Mouse (Mus musculus) limb, embryonic 15.5 days (tissue): Measurements from ENCODE around the gene Nrp2. TPM values are rescaled to one million over a fixed set of nuclear protein-coding genes. Genes with fewer than 3 reads are reported as not detected.

ENCODE experiments used
- ATAC-seq: fragments of 200-750 bp; cut with Nextera tagmentation; 2 replicates; pipeline ENCODE4 v1.8.0; 2017; ENCODE audit warnings: low read depth, moderate TSS enrichment; ENCODE audit not compliant: insufficient number of reproducible peaks, low FRiP score, low TSS enrichment
- H3K27ac ChIP-seq: fragments of 300-500 bp; sonication (generic); 2 replicates; pipeline ENCODE4 v1.5.1; 2015; ENCODE audit warnings: moderate library complexity, mild to moderate bottlenecking, inconsistent platforms
- H3K27me3 ChIP-seq: fragments of 300-500 bp; sonication (generic); 2 replicates; pipeline ENCODE4 v1.6.1; 2015; ENCODE audit warnings: inconsistent platforms
- H3K36me3 ChIP-seq: fragments of 300-500 bp; sonication (generic); 2 replicates; pipeline ENCODE4 v1.6.1; 2015; ENCODE audit warnings: inconsistent platforms
- H3K4me1 ChIP-seq: fragments of 300-500 bp; sonication (generic); 2 replicates; pipeline ENCODE4 v1.6.1; 2015; ENCODE audit warnings: inconsistent platforms
- H3K4me2 ChIP-seq: fragments of 300-500 bp; sonication (generic); 2 replicates; pipeline ENCODE4 v1.6.1; 2015; ENCODE audit warnings: mild to moderate bottlenecking, inconsistent platforms
- H3K4me3 ChIP-seq: fragments of 300-500 bp; sonication (generic); 2 replicates; pipeline ENCODE4 v1.5.1; 2015; ENCODE audit warnings: mild to moderate bottlenecking, inconsistent platforms
- H3K9ac ChIP-seq: fragments of 300-500 bp; sonication (generic); 2 replicates; pipeline ENCODE4 v1.6.1; 2015; ENCODE audit warnings: inconsistent platforms
- H3K9me3 ChIP-seq: fragments of 300-500 bp; sonication (generic); 2 replicates; pipeline ENCODE4 v1.6.1; 2016; ENCODE audit warnings: inconsistent platforms
- WGBS: fragments of 180-500 bp; shearing (Covaris S2); methylation state at CpG from one replicate; pipeline ENCODE4 v1.1.7; 2015; 5-methylcytosine and 5-hydroxymethylcytosine counted together
- polyA plus RNA-seq: library from polyadenylated mRNA; unstranded; fragments of >200 nt; fragmentation: Nextera tagmentation; extraction: Ambion mirVana; gene quantifications from 2 replicates; pipeline ENCODE4 v1.2.1, GENCODE M21; 2015

Gene Nrp2
- polyA plus RNA-seq, 1 experiment from 2014 or later = 33.6 TPM

- Histone ChIP-seq H3K9me3 (no peaks in the 10 kb centered on the region), H3K27ac (no peak overlapping the region), H3K36me3 (no peaks in the 10 kb centered on the region), H3K4me1 (peaks cover 6% of the 10 kb centered on the region), H3K9ac (no peak overlapping the region), H3K27me3 (no peaks in the 10 kb centered on the region), H3K4me2 (no peak overlapping the region), H3K4me3 (no peak overlapping the region)
- WGBS = 81% methylated on average over 6 of the region's 6 CpGs
- no peak for ATAC-seq
These were observed 11.9 kb upstream of the Nrp2 start for GRCm38 (mm10) chr1:62691175-62691574.

- Histone ChIP-seq H3K4me3 (no peak overlapping the region), H3K4me1 (peaks cover 19% of the 10 kb centered on the region), H3K27me3 (peaks cover 7% of the 10 kb centered on the region; the same call in 1 of the 2 replicates), H3K27ac (peak overlapping the region; percentile 7; the same call in 1 of the 2 replicates), H3K36me3 (no peaks in the 10 kb centered on the region), H3K9ac (no peak overlapping the region), H3K4me2 (peak overlapping the region; percentile 30), H3K9me3 (no peaks in the 10 kb centered on the region)
- WGBS = 28% methylated on average over 6 of the region's 6 CpGs
- no peak for ATAC-seq
These were observed 6.6 kb upstream of the Nrp2 start for GRCm38 (mm10) chr1:62696312-62696982.

DNA sequence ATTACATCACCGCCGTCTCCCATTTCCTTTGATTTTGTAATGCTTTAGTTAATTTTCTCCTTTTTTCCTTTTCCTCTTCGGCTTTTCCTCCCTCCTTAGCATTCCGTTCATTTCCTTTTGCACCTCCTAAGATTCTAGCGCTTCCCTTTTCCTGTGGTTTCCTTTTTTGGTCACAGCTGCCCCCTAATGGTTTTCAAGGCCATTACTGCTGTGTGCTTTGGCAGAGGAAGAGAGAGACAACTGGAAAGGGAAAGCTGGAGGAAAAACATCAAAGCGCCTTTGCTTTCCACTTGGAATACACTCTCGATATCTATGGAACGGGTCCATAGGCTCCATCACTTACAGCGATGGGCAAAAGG, 6.1 kb upstream of the Nrp2 start:
- WGBS = 10% methylated on average over 9 of the region's 9 CpGs
- Histone ChIP-seq H3K9me3 (no peaks in the 10 kb centered on the region), H3K4me3 (no peak overlapping the region), H3K27me3 (peaks cover 12% of the 10 kb centered on the region; the same call in 1 of the 2 replicates), H3K4me1 (peaks cover 19% of the 10 kb centered on the region), H3K27ac (no peak overlapping the region), H3K4me2 (peak overlapping the region; percentile 30), H3K36me3 (no peaks in the 10 kb centered on the region), H3K9ac (no peak overlapping the region)
- ATAC-seq = no peak

DNA sequence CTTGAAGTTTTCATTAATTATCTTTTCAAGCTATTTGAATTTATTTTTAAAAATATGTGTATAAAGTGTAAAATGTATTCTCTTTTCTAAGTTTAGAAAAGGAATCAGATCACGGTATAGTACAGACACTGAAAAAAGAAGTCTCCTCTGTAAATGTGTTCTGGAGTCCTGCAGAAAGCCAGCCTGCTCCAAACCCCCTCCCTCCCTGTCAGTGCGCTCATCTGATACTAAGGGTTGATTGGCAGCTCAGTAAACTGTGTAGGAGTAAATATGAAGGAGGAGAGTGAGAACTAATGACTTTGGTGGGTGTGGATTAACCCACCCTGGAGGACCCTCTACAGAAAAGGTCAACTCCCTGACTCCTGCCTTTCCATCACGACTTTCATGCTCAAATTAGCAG, 5.7 kb upstream of the Nrp2 start:
- Histone ChIP-seq H3K27ac (no peak overlapping the region), H3K4me3 (no peak overlapping the region), H3K4me1 (peaks cover 20% of the 10 kb centered on the region), H3K4me2 (no peak overlapping the region), H3K27me3 (peaks cover 15% of the 10 kb centered on the region; the same call in 1 of the 2 replicates), H3K9me3 (no peaks in the 10 kb centered on the region), H3K9ac (no peak overlapping the region), H3K36me3 (no peaks in the 10 kb centered on the region)
- ATAC-seq = no peak
- WGBS = 50% methylated on average over 3 of the region's 3 CpGs

- no peak for ATAC-seq
- no peak overlapping the region for H3K27ac ChIP-seq
- no peak overlapping the region for H3K4me3 ChIP-seq
- peaks cover 30% of the 10 kb centered on the region for H3K4me1 ChIP-seq
- peaks cover 22% of the 10 kb centered on the region; the same call in 1 of the 2 replicates for H3K27me3 ChIP-seq
- H3K4me2 ChIP-seq = no peak overlapping the region
- H3K9ac ChIP-seq = no peak overlapping the region
- 83% methylated on average over 4 of the region's 4 CpGs for WGBS
- no peaks in the 10 kb centered on the region for H3K9me3 ChIP-seq
- H3K36me3 ChIP-seq = no peaks in the 10 kb centered on the region
These were observed 3.3 kb upstream of the Nrp2 start for GRCm38 (mm10) chr1:62699801-62700200.

DNA sequence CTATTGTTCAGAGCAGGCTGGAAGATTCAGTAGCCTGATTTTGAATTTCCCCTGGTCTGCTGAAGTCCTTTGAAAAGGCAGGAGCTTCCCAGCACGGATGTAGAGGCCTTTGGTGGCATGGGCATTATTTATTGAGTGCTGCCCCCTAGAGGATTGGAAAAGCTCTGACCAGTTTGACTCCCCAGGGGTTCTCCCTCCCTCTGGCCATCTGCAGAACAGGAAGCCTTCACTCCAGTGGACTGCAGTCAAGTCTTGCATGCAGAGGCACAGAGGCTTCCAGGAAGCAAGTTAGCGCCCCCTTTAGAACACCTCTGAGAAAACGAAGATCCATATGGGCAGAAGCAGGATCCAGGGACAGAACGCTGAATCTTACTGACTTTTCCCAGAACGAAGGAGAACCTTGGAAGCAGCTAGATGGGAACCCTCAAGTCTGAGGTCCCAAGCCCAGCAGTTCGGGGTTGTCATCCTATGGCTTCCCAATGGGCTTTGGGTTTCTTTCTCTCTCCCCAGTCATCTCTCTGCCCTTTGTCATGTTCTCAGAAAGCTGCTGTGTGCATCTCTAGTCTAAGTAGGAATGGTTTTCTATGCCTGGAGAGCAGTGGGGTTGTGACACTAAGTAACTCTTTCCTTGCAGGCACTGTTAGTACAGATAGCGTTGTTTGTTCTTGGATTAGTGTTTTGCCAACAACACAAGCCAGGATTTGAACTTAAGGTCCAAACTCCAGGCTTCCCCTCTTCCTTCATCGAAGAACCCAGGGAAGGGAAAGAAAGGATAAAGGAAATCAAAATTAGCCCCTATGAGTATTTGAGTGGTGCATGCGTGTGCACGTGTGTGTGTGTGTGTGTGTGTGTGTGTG, 1.8 kb upstream of the Nrp2 start:
- Histone ChIP-seq H3K4me1 (peaks cover 39% of the 10 kb centered on the region), H3K27ac (no peak overlapping the region), H3K4me2 (no peak overlapping the region), H3K9me3 (no peaks in the 10 kb centered on the region), H3K9ac (no peak overlapping the region), H3K36me3 (no peaks in the 10 kb centered on the region), H3K4me3 (no peak overlapping the region), H3K27me3 (peaks cover 29% of the 10 kb centered on the region)
- no peak for ATAC-seq
- 28% methylated on average over 10 of the region's 10 CpGs for WGBS

GRCm38 (mm10) chr1:62702743-62703142, 342 bp upstream of the Nrp2 start:
- no peak for ATAC-seq
- peaks cover 29% of the 10 kb centered on the region for H3K27me3 ChIP-seq
- under 1% methylated on average over 23 of the region's 25 CpGs for WGBS
- peak overlapping the region; percentile 86 for H3K27ac ChIP-seq
- peak overlapping the region; percentile 64 for H3K4me3 ChIP-seq
- no peaks in the 10 kb centered on the region for H3K36me3 ChIP-seq
- no peaks in the 10 kb centered on the region for H3K9me3 ChIP-seq
- peaks cover 43% of the 10 kb centered on the region for H3K4me1 ChIP-seq
- peak overlapping the region; percentile 69 for H3K9ac ChIP-seq
- peak overlapping the region; percentile 97 for H3K4me2 ChIP-seq

- Histone ChIP-seq H3K9ac (peak overlapping the region; percentile 69), H3K9me3 (no peaks in the 10 kb centered on the region), H3K4me1 (peaks cover 52% of the 10 kb centered on the region), H3K27ac (peak overlapping the region; percentile 86), H3K27me3 (peaks cover 25% of the 10 kb centered on the region), H3K4me3 (peak overlapping the region; percentile 64), H3K36me3 (no peaks in the 10 kb centered on the region), H3K4me2 (peak overlapping the region; percentile 97)
- no peak for ATAC-seq
- WGBS = 4% methylated on average over 9 of the region's 9 CpGs
These were observed 1.2 kb downstream of the Nrp2 start for GRCm38 (mm10) chr1:62704117-62704888.

DNA sequence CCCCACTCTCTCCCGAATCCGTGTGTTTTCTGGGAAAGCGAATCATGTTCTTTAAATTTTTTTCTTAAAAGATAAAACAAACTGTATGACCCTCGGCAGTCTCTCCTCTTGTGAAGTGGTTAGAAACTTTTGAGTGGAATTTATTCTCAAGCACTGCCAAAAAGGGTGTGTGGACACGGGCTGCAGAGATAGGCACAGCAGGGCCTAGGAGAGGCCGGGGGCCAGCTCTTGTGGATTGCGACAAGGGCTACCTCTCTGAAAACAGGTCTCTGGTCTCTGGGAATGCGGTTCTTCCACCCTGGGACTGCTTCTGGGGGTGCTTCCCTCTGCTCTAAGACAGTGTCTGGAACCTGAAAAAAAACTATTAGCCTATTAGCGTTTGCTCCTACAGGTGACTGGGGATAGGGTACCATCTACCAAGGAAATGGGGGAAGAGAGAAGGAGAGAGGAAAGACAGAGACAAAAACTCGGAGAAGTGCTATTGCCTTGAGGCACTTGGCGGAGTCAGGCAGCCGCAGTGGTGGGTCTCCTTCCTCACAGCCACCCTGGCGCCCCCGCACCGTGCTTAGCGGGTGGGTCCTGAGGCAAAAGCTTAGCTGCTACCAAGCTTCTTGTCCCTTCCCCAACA, 1.9 kb downstream of the Nrp2 start:
- Histone ChIP-seq H3K9me3 (no peaks in the 10 kb centered on the region), H3K4me1 (peaks cover 58% of the 10 kb centered on the region), H3K27ac (peak overlapping the region; percentile 86), H3K36me3 (no peaks in the 10 kb centered on the region), H3K4me3 (peak overlapping the region; percentile 64), H3K27me3 (peaks cover 24% of the 10 kb centered on the region), H3K4me2 (peak overlapping the region; percentile 97), H3K9ac (peak overlapping the region; percentile 69)
- no peak for ATAC-seq
- 11% methylated on average over 16 of the region's 16 CpGs for WGBS

- peaks cover 24% of the 10 kb centered on the region for H3K27me3 ChIP-seq
- no peaks in the 10 kb centered on the region for H3K9me3 ChIP-seq
- H3K9ac ChIP-seq = peak overlapping the region; percentile 69
- ATAC-seq = no peak
- H3K4me2 ChIP-seq = peak overlapping the region; percentile 97
- peak overlapping the region; percentile 86 for H3K27ac ChIP-seq
- peak overlapping the region; percentile 64 for H3K4me3 ChIP-seq
- H3K4me1 ChIP-seq = peaks cover 64% of the 10 kb centered on the region
- 5% methylated on average over 18 of the region's 18 CpGs for WGBS
- H3K36me3 ChIP-seq = no peaks in the 10 kb centered on the region
These were observed 2.5 kb downstream of the Nrp2 start for GRCm38 (mm10) chr1:62705517-62705981.
